Mouse (Mus musculus) liver, embryonic 14 days (tissue): Measurements from ENCODE around the gene Scamp4. TPM values are rescaled to one million over a fixed set of nuclear protein-coding genes. Genes with fewer than 3 reads are reported as not detected.

ENCODE experiments used
- polyA plus RNA-seq: library from polyadenylated mRNA; depleted of rRNA; stranded (reverse); fragments of >200 nt; gene quantifications from 2 replicates; pipeline ENCODE4 v1.2.3, GENCODE M21; 2012; rRNA removed

The Scamp4 gene
- polyA plus RNA-seq = 16.7 and 22.6 TPM in 2 replicates

GRCm38 (mm10) chr10:80602698-80603325, at the start of gene Scamp4, which contains the start of gene Adat3:
Gene Scamp4, plus strand, starts transcription at chr10:80602872.
Gene Adat3, plus strand, starts transcription at chr10:80602880.

GRCm38 (mm10) chr10:80561116-80561944, 41.3 kb upstream of the Scamp4 start, which contains the start of gene Rexo1:
Gene Rexo1, minus strand, starts transcription at chr10:80561560.

GRCm38 (mm10) chr10:80577195-80578130, 25.2 kb upstream of the Scamp4 start, which contains the start of gene Klf16:
Gene Klf16, minus strand, starts transcription at chr10:80577321.

GRCm38 (mm10) chr10:80589879-80590854, 12.5 kb upstream of the Scamp4 start, which contains the start of gene Abhd17a:
Gene Abhd17a, minus strand, starts transcription at chr10:80590341.

GRCm38 (mm10) chr10:80605721-80606120, 3.0 kb downstream of the Scamp4 start, which contains the start of gene Gm49322:
Gene Gm49322, plus strand, starts transcription at chr10:80606021.

DNA sequence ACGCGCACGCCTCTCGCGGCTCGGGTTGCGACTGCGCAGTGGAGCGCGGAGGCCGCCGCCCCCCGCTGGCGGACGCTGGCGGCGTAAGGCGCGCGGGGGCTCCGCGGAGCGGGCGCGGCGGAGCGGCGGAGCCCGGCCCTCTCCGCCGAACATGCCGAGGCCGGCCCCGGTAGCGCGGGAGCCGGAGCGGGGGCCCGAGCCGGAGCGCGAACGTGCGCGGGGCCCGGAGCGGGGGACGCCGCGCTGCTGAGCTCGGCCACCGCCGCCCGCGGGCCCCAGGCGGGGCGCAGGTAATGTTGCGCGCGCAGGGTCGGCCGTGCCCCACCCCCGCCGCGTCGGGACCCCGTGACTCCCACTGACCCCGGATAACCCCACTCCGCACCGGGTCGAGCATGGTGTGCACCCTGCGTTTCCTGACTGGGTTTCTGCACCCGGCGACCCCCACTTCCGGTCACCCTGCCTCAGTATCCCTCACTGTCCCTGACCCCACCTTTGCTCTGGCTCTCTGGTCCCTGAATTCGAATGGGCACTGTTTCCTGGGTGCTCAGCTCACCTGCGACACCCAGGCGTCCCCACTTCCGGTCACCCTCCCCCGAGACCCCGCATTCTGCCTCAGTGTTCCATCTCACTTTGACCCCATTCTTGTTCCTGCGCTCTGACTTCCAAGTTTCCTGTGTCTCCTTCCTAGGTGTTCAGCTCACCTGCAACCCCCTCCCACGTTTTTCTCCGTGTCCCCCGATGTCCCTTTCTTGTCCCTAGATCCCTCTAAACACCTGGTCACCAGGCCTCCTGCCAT, 20.2 kb downstream of the Scamp4 start, which contains the start of gene Csnk1g2:
TSS of gene Csnk1g2 (plus strand) at position 178 of the 796 bp plus-strand sequence.

DNA sequence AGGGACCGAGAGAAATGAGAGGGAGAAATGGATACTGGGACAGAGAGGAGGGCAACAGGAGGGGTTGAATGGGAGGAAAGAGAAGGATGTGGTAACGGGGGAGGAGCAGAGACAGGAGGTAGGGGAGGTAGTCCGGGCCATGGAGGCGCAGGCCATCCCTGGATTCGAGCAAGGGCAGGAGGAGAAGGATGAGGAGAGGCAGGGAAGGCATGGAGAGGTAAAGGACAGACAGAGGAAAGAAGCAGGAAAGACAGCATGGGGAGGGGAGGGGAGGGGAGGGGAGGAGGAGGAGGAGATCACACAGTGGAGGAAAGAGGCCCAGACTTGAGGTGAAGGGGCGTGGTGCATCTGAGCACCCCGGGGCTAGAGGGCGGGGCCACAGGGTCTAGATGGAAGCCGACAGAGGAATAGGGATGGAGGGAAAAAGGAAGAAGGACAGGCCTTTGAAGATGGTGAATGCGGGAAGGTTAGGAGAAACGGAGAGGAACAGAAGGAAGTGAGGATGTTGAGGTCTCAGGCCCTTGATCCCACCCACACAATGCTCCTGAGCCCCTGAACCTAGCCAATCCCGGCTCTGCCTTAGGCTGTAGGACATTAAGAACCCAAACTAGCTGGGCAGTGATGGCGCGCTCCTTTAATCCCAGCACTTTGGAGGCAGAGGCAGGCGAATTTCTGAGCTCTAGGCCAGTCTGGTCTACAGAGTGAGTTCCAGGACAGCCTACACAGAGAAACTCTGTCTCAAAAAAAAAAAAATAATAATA, 54.4 kb downstream of the Scamp4 start, which contains the start of gene Btbd2:
TSS of gene Btbd2 (minus strand) at position 209 of the 761 bp plus-strand sequence.

Other genes starting within 250 kb of the Scamp4 start
- gene Plk5, start 246.4 kb upstream of the Scamp4 start, polyA plus RNA-seq = 0.13 and 0.15 TPM in 2 replicates
- 3.0 and 3.5 TPM in 2 replicates for gene Mex3d, start 215.2 kb upstream of the Scamp4 start, polyA plus RNA-seq
- gene Mbd3, start 203.3 kb upstream of the Scamp4 start, polyA plus RNA-seq = 77.4 and 79.2 TPM in 2 replicates
- 546 and 582 TPM in 2 replicates for gene Uqcr11, start 196.0 kb upstream of the Scamp4 start, polyA plus RNA-seq
- 48.7 and 53.7 TPM in 2 replicates for gene Tcf3, start 169.2 kb upstream of the Scamp4 start, polyA plus RNA-seq
- 0.02 TPM in 2 replicates for gene Onecut3, start 108.0 kb upstream of the Scamp4 start, polyA plus RNA-seq
- gene Atp8b3, start 63.7 kb upstream of the Scamp4 start, polyA plus RNA-seq = 0.01 and 0.02 TPM in 2 replicates
- 16.8 and 19.0 TPM in 2 replicates for gene Rexo1, start 41.3 kb upstream of the Scamp4 start, polyA plus RNA-seq
- 12.0 and 13.6 TPM in 2 replicates for gene Klf16, start 25.6 kb upstream of the Scamp4 start, polyA plus RNA-seq
- 34.0 and 39.9 TPM in 2 replicates for gene Abhd17a, start 12.5 kb upstream of the Scamp4 start, polyA plus RNA-seq
- gene Adat3, start within 50 bp of the Scamp4 start, polyA plus RNA-seq = 4.5 and 5.6 TPM in 2 replicates
- 1.0 and 1.4 TPM in 2 replicates for gene Gm49322, start 3.1 kb downstream of the Scamp4 start, polyA plus RNA-seq
- gene Csnk1g2, start 20.0 kb downstream of the Scamp4 start, polyA plus RNA-seq = 45.6 and 48.1 TPM in 2 replicates
- gene Btbd2, start 54.2 kb downstream of the Scamp4 start, polyA plus RNA-seq = 7.5 and 8.3 TPM in 2 replicates
- 49.3 and 57.7 TPM in 2 replicates for gene Mknk2, start 75.2 kb downstream of the Scamp4 start, polyA plus RNA-seq
- 11.6 and 12.9 TPM in 2 replicates for gene Mob3a, start 99.1 kb downstream of the Scamp4 start, polyA plus RNA-seq
- gene Izumo4, start 99.3 kb downstream of the Scamp4 start, polyA plus RNA-seq = 8.7 and 9.9 TPM in 2 replicates
- gene Ap3d1, start 139.4 kb downstream of the Scamp4 start, polyA plus RNA-seq = 22.8 and 25.7 TPM in 2 replicates
- gene Dot1l, start 152.3 kb downstream of the Scamp4 start, polyA plus RNA-seq = 6.3 and 11.7 TPM in 2 replicates
- gene Sf3a2, start 195.3 kb downstream of the Scamp4 start, polyA plus RNA-seq = 36.9 and 42.4 TPM in 2 replicates
- 44.3 and 48.4 TPM in 2 replicates for gene Plekhj1, start 195.8 kb downstream of the Scamp4 start, polyA plus RNA-seq
- gene Amh, start 202.4 kb downstream of the Scamp4 start, polyA plus RNA-seq = 0.31 and 0.32 TPM in 2 replicates
- gene Jsrp1, start 210.6 kb downstream of the Scamp4 start, polyA plus RNA-seq = 0.03 and 0.50 TPM in 2 replicates
- 574 and 704 TPM in 2 replicates for gene Oaz1, start 223.8 kb downstream of the Scamp4 start, polyA plus RNA-seq
- gene Lingo3, start 241.2 kb downstream of the Scamp4 start, polyA plus RNA-seq = not detected in 2 replicates